Mouse (Mus musculus): ENCODE measurements around the gene Rasgrf1.

GRCm38 (mm10) chr9:90036313-90036712 lies 126.6 kb downstream of the Rasgrf1 start:
- TF ChIP-seq CTCF (IDR thresholded peaks at IDR 0.05; ENCODE audit: low read depth, low read length) (no peak), TAL1 (conservative IDR thresholded peaks at IDR 0.05; ENCODE audit: low read depth, low read length) (no peak)

All from G1E (cell line).